Mouse (Mus musculus): ENCODE data around the gene Ttll12. TPM values are rescaled to one million over a fixed set of nuclear protein-coding genes. Genes with fewer than 3 reads are reported as not detected.
A peak's percentile ranks its signal among the peaks of the same experiment; 100 is the strongest.

Ttll12 gene
- total and polyA plus RNA-seq, 2 experiments from 2014 or later: 7.8 to 15.9 TPM

DNA sequence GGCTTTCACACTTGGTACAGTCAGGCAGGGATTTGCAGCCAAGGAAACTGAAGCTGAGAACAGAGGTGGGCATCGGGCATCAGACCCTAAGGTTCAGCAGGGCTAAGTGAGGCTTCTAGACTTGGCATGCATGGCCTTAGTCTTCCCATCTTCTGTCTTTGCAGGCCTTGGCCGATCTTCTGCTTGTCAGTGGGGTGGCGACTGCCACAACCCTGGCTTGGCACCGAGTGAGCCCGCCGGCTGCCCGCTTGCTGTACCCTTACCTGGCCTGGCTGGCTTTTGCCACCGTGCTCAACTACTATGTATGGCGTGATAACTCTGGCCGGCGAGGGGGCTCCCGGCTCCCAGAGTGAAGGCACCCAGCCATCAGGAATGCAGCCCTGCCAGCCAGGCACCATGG, 21.4 kb downstream of the Ttll12 start:
- Histone ChIP-seq H3K4me1 (ENCODE audit: control insufficient read depth, insufficient read depth) (no peaks in the 10 kb centered on the region), H3K9me3 (replicated peaks; ENCODE audit: control insufficient read depth, low read length) (no peaks in the 10 kb centered on the region), H3K4me2 (ENCODE audit: low read depth, low read length) (no peak overlapping the region), H3K27me3 (ENCODE audit: control insufficient read depth, insufficient read depth, low read length) (no peaks in the 10 kb centered on the region), H3K36me3 (replicated peaks; ENCODE audit: control insufficient read depth, insufficient read depth, low read length) (peaks cover 48% of the 10 kb centered on the region), H3K9ac (replicated peaks; ENCODE audit: low read depth, low read length) (no peak overlapping the region), H3K27ac (ENCODE audit: low read depth) (no peak overlapping the region), H3K4me3 (ENCODE audit: low read depth, low read length) (no peak overlapping the region)
- DNase-seq (ENCODE audit: low spot score): no peak
- TF ChIP-seq EP300 (IDR thresholded peaks at IDR 0.05; ENCODE audit: low read depth) (no peak), CTCF (IDR thresholded peaks at IDR 0.05; ENCODE audit: low read depth) (no peak)
- ATAC-seq (ENCODE audit: insufficient read depth, low read depth): no peak
- 93% methylated on average over 12 of the region's 12 CpGs for WGBS

DNA sequence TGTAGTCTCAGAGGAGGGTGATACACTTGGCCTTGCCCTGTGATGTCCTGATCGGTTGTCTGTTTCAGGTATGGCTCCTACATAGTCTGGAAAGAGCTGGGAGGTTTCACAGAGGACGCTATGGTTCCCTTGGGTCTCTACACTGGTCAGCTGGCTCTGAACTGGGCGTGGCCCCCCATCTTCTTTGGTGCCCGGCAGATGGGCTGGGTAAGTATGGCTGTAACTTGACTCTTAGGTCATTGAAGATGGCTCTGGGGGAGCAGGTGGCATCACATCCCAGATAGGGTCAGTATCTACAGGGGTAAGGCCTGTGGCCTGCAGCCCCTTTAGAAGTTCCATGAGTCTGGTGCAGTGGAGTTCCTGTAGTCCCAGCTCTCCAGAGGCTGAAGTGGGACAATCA, 22.8 kb downstream of the Ttll12 start:
- Histone ChIP-seq H3K4me1 (ENCODE audit: control insufficient read depth, insufficient read depth) (no peaks in the 10 kb centered on the region), H3K27ac (ENCODE audit: low read depth) (no peak overlapping the region), H3K27me3 (ENCODE audit: control insufficient read depth, insufficient read depth, low read length) (no peaks in the 10 kb centered on the region), H3K4me3 (ENCODE audit: low read depth, low read length) (no peak overlapping the region), H3K9ac (replicated peaks; ENCODE audit: low read depth, low read length) (no peak overlapping the region), H3K36me3 (replicated peaks; ENCODE audit: control insufficient read depth, insufficient read depth, low read length) (peaks cover 44% of the 10 kb centered on the region), H3K4me2 (ENCODE audit: low read depth, low read length) (no peak overlapping the region), H3K9me3 (replicated peaks; ENCODE audit: control insufficient read depth, low read length) (no peaks in the 10 kb centered on the region)
- TF ChIP-seq CTCF (IDR thresholded peaks at IDR 0.05; ENCODE audit: low read depth): no peak
- no peak for TF ChIP-seq EP300 (IDR thresholded peaks at IDR 0.05; ENCODE audit: low read depth)
- DNase-seq (ENCODE audit: low spot score) (no peak), ATAC-seq (ENCODE audit: insufficient read depth, low read depth) (no peak)
- 80% methylated on average over 4 of the region's 4 CpGs for WGBS

DNA sequence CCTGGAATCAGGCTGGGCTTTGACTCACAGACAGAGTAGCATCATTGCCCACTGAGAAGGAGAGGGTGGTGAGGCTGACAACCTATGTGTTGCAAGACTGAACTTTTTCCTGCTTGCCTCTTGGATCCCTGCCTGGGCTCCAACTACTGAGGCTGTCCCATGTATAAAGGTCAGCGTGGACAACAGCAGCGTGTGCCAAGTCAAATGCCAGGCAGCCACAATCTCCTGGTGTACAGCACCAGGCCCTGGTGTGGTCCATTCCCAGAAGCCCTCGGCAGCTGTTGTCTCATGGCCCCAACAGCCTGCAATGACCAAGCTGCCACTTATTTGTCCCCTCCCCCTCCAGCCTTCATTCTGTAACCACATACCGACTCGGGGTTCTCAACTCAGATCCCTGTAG, 23.3 kb downstream of the Ttll12 start:
- Histone ChIP-seq H3K4me3 (ENCODE audit: low read depth, low read length) (no peak overlapping the region), H3K36me3 (replicated peaks; ENCODE audit: control insufficient read depth, insufficient read depth, low read length) (peaks cover 41% of the 10 kb centered on the region), H3K9me3 (replicated peaks; ENCODE audit: control insufficient read depth, low read length) (no peaks in the 10 kb centered on the region), H3K27ac (ENCODE audit: low read depth) (no peak overlapping the region), H3K9ac (replicated peaks; ENCODE audit: low read depth, low read length) (no peak overlapping the region), H3K4me1 (ENCODE audit: control insufficient read depth, insufficient read depth) (no peaks in the 10 kb centered on the region), H3K27me3 (ENCODE audit: control insufficient read depth, insufficient read depth, low read length) (no peaks in the 10 kb centered on the region), H3K4me2 (ENCODE audit: low read depth, low read length) (no peak overlapping the region)
- 79% methylated on average over 5 of the region's 5 CpGs for WGBS
- ATAC-seq (ENCODE audit: insufficient read depth, low read depth) (no peak), DNase-seq (ENCODE audit: low spot score) (no peak)
- no peak for TF ChIP-seq CTCF (IDR thresholded peaks at IDR 0.05; ENCODE audit: low read depth)
- TF ChIP-seq EP300 (IDR thresholded peaks at IDR 0.05; ENCODE audit: low read depth): no peak

DNA sequence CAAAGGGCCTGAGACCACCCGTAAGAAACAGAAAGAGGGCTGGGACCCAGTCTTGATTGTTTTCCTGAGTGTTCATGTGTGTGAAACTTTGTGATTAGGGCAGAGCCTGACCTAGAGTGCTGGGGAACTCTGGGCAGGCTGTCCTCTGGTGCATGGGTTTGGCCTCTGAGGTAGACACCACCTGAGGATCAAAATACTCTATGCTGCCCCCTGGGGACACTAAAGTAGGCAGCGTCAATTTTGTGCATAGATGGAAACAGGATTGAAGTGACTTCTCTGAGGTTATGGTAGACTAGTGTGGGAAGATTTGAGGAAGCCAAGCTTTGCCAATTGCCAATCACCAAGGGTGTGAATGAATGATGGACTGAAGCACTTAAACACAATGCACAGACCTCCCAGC, 24.3 kb downstream of the Ttll12 start:
- Histone ChIP-seq H3K4me2 (ENCODE audit: low read depth, low read length) (no peak overlapping the region), H3K9ac (replicated peaks; ENCODE audit: low read depth, low read length) (no peak overlapping the region), H3K4me1 (ENCODE audit: control insufficient read depth, insufficient read depth) (no peaks in the 10 kb centered on the region), H3K27ac (ENCODE audit: low read depth) (no peak overlapping the region), H3K27me3 (ENCODE audit: control insufficient read depth, insufficient read depth, low read length) (no peaks in the 10 kb centered on the region), H3K4me3 (ENCODE audit: low read depth, low read length) (no peak overlapping the region), H3K9me3 (replicated peaks; ENCODE audit: control insufficient read depth, low read length) (no peaks in the 10 kb centered on the region), H3K36me3 (replicated peaks; ENCODE audit: control insufficient read depth, insufficient read depth, low read length) (peaks cover 31% of the 10 kb centered on the region)
- ATAC-seq (ENCODE audit: insufficient read depth, low read depth): no peak
- no peak for DNase-seq (ENCODE audit: low spot score)
- WGBS: 64% methylated on average over 2 of the region's 2 CpGs
- TF ChIP-seq EP300 (IDR thresholded peaks at IDR 0.05; ENCODE audit: low read depth) (no peak), CTCF (IDR thresholded peaks at IDR 0.05; ENCODE audit: low read depth) (peak; percentile 24)

DNA sequence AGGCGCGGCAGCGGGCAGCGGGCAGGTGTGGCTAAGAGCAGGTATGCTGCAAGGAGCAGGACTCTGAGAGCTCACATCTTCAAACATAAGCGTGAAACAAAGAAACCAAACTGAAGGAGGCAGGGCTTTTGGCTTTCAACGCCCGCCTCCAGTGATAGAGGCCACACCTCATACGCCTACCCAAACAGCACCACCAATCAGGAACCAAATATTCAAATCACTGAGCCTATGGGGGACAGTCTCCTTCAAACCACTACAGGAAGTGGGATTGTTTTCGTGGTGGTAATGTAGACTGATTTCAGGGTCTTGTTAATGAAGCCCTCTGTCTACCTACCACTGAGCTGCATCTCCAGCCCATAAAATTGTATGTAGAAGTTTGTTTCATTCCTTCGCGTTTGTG, 25.3 kb downstream of the Ttll12 start:
- ATAC-seq (ENCODE audit: insufficient read depth, low read depth): no peak
- Histone ChIP-seq H3K36me3 (replicated peaks; ENCODE audit: control insufficient read depth, insufficient read depth, low read length) (peaks cover 22% of the 10 kb centered on the region), H3K27ac (ENCODE audit: low read depth) (no peak overlapping the region), H3K9me3 (replicated peaks; ENCODE audit: control insufficient read depth, low read length) (no peaks in the 10 kb centered on the region), H3K4me1 (ENCODE audit: control insufficient read depth, insufficient read depth) (no peaks in the 10 kb centered on the region), H3K27me3 (ENCODE audit: control insufficient read depth, insufficient read depth, low read length) (no peaks in the 10 kb centered on the region), H3K9ac (replicated peaks; ENCODE audit: low read depth, low read length) (no peak overlapping the region), H3K4me3 (ENCODE audit: low read depth, low read length) (no peak overlapping the region), H3K4me2 (ENCODE audit: low read depth, low read length) (no peak overlapping the region)
- no peak for DNase-seq (ENCODE audit: low spot score)
- TF ChIP-seq CTCF (IDR thresholded peaks at IDR 0.05; ENCODE audit: low read depth) (no peak), EP300 (IDR thresholded peaks at IDR 0.05; ENCODE audit: low read depth) (no peak)
- 57% methylated on average over 11 of the region's 11 CpGs for WGBS

DNA sequence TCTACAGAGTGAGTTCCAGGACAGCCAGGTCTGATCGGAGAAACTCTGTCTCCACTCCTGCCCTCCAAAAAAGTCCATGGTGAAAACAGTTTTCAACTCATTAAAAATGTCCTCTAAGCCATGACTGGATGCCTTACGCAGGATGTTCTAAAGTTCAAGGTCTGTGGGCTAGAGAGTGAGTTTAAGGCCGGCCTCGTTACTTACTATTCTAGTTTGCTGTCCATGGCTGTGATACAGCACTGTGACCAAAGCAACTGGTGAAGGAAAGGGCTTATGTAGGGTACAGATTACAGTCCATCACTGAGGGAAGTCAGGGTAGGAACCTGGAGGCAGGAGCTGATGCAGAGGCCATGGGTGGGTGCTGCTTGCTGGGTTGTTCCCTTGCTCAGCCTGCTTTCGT, 26.4 kb downstream of the Ttll12 start:
- Histone ChIP-seq H3K36me3 (replicated peaks; ENCODE audit: control insufficient read depth, insufficient read depth, low read length) (peaks cover 15% of the 10 kb centered on the region; the same call in 1 of the 2 replicates), H3K9me3 (replicated peaks; ENCODE audit: control insufficient read depth, low read length) (no peaks in the 10 kb centered on the region), H3K27ac (ENCODE audit: low read depth) (no peak overlapping the region), H3K4me3 (ENCODE audit: low read depth, low read length) (no peak overlapping the region), H3K4me1 (ENCODE audit: control insufficient read depth, insufficient read depth) (peaks cover 3% of the 10 kb centered on the region; the same call in 1 of the 2 replicates), H3K27me3 (ENCODE audit: control insufficient read depth, insufficient read depth, low read length) (no peaks in the 10 kb centered on the region), H3K4me2 (ENCODE audit: low read depth, low read length) (no peak overlapping the region), H3K9ac (replicated peaks; ENCODE audit: low read depth, low read length) (no peak overlapping the region)
- TF ChIP-seq CTCF (IDR thresholded peaks at IDR 0.05; ENCODE audit: low read depth) (no peak), EP300 (IDR thresholded peaks at IDR 0.05; ENCODE audit: low read depth) (no peak)
- ATAC-seq (ENCODE audit: insufficient read depth, low read depth) (no peak), DNase-seq (ENCODE audit: low spot score) (no peak)
- WGBS: 93% methylated on average over 5 of the region's 5 CpGs
